Mouse (Mus musculus) fibroblast of lung, adult 2 months (primary cell): Measurements from ENCODE around the gene Exosc6.
"Not testable (repeated sequence)": the region's sequence is repeated elsewhere in the genome, so short reads cannot be mapped to it uniquely, and the experiment has no call there.

ENCODE experiments used
- DNase-seq: peaks from one replicate; pipeline ENCODE4 v3.0.0-alpha.2; 2011; ENCODE audit warnings: low read depth

Gene Exosc6

DNA sequence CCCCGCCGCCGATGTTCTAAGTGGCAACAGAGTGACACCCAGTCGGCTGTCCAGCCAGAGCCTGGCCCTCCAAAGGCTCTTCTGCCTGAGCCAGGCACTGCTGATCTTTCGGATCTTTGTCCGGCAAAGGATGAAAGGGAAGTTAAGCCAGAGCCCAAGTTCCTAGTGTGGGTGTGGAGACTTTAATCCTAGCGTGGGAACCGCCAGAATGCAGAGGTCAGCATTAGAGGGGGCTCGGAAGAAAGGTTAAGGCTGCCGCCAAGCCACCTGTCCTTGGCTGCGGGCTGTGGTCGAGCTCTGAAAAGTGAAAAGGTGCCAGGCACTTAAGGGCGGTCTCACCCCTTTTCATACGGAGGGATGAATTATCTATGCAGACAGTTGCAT lies 5.5 kb downstream of the Exosc6 start:
- no peak for DNase-seq

DNA sequence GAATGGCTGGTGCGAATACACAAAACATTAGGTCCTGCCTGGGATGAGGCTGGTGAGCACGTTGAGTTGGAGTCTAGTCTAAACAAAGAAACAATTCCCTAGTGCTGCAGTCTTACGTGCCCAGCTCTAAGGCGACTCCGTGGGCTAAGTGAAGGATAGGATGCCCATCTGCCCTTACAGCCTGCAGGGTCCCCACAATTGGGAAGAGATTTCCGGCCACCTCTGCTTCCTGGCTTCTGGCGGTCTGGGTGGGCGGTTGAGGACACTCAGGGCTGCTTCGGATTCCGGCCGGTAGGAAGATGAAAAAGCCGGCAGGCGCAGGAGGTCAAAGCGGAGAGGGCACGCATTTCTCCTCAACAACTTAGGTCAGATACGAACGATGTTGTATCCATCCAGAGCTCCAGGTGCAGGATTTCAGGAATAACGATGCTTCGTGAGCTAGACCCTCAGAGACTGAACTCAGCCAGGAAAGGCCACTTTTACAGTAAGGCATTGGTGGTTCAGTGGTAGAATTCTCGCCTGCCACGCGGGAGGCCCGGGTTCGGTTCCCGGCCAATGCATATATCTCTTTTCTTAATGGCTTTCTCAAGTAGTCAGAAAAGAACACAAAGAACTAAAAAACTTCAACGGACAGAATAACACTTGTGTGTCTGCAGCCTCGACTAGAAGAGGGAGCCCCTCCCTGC lies 6.1 kb downstream of the Exosc6 start:
- DNase-seq, result peak; percentile 65

DNA sequence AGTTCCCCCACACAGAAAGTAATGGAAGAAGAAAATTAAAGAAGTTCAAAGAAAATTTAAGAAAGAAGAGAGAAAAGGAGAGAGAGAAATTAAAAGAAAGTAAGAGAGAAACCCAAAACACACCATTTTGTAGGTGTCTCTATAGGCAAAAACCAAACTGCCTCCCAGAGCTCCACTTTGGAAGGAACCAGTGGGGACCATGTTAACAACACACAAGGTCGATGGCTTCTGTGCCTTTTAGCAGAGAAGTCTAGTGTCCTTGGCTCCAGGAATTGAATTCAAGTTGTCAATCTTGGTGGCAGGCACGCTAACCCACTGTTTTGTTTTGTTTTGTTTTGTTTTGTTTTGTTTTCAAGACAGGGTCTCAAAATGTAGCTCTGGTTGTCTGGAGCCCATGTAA lies 6.8 kb downstream of the Exosc6 start:
- DNase-seq, result no peak

DNA sequence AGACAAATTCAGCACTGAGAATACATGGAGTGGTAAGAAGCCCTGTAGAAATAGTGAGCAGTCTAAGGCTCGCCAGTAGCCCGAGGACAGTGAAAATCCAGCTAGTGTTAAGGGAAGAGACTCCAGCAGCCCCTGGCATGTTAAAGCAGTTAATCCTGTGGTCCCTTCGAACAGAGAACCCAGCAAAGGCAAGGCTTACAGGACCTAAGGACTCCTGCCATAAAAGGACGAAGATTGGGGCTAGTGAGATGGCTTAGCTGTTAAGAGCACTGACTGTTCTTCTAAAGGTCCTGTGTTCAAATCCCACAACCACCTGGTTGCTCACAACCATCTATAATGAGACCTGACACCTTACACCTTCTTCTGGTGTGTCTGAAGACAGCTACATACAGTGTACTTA lies 10.2 kb downstream of the Exosc6 start:
- DNase-seq, result no peak

DNA sequence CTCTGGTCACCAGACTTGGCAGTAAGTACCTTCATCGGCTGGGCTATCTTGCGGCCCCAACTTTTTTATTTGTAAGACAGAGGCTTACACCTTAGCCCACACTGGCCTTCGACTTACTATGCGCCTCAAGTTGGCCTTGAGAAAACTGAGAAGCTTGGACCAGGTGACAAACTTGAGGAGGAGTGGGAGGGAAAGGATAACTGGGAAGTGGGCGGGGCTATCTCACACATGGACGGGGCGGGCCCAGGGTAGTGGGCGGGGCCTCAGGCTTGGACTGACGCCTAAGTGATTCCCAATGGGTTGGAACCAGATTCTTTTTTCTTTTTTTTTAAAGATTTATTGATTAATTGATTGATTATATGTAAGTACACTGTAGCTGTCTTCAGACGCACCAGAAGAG lies 11.3 kb downstream of the Exosc6 start:
- DNase-seq, result no peak

DNA sequence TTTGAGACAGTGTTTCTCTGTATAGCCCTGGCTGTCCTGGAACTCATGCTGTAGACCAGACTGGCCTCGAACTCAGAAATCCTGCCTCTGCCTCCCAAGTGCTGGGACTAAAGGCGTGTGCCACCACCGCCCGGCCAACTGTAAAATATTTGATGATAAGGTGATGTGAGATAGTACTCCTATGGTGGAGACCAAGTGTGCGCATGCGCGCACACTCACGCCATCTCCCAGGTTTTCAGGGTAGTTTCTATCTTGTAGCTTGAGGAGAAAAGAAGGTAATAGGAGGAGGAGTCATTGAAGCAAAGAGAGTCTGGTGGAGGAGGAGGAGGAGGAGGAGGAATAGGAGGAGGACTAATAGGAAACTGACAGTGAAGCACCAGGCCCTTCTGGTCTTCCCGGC lies 12.5 kb downstream of the Exosc6 start:
- DNase-seq, result not testable (repeated sequence)

DNA sequence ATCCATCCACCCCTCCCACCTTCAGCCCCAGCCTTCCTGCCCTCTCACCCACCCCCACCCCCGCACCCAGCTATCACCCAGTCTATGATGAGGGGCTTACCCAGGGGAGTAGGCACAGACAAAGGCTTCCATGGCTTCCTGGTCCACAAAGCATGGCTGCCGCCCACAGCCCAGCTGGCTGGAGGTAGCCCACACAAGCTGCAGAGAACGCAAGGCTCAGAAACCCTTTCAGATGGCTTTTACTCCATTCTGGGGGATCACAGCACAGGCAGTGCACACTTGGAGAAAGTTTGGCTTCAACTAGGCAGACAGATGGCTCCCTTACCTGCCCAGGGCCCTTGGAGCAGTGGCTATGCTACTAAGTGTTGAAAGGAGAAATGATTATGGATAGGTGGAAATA lies 19.8 kb downstream of the Exosc6 start:
- no peak for DNase-seq

DNA sequence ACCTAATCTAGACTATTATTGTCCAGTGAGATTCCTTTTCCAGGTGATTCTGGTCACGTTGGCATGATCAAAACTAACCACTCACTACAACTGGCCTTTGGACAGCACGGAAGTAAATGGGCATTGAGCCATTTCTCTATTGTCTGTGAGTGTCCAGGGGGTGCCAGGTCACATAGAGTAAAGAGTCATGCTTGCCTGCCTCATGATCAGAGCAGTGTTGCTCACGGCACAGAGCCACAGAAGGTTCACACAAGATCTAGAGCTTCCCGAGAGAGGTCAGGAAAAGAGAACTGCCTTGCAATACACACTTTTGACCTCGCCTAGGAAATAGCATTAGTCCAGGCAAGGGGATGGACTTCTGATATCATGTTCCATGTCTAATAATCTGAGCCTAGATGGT lies 23.3 kb downstream of the Exosc6 start:
- DNase-seq, result no peak

DNA sequence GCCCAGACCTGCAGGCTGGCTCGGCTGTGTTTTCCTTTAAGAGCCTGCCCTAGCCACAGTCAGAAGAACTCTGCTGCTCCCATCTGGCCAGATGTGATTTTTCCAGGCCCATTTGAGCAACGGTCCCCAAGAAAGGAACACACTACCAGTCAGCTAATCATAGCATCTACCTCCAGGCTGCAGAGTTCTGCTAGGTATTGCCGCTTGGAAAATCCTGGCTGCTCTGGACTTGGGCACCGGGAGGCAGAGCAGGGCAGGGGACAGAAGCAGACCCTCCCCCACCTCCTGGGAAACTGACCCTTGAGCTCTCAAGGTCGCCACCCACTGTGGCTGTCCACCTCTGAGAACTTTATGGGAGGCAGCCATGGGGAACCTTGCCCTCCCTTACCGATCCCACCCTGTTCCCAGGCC lies 23.7 kb downstream of the Exosc6 start:
- DNase-seq, result no peak

DNA sequence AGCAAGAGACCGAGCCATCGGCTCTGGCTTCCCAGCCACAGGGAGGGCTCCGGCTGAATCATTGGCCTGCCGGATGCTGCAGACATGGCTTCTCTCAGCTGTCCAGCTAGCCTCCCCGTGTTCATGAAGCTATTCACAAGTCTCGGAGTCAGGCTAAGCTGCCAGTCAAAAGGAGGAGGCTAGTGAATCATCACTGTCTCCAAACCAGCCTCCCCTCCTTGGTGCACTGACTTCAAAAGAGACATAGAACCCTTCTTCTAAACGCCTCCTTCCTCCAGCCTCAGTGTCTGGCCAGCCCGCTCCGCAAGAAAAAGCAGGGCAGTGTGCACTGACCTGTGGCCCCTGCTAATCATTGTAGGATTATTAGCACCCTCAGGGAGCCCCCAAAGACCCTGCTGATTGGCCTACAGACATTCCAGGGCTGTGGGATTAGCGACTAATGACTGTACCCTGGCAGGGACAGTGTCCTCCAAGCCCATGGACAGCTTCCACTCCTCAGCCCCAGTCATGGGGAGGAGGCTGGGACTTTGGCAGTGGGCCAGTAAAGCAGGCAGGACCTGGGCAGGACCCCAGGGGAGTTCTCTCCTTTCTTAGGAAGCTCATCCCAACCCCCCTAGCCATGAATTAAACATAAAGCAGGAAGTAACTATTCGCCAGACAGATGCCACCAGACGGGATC lies 25.6 kb downstream of the Exosc6 start:
- no peak for DNase-seq

DNA sequence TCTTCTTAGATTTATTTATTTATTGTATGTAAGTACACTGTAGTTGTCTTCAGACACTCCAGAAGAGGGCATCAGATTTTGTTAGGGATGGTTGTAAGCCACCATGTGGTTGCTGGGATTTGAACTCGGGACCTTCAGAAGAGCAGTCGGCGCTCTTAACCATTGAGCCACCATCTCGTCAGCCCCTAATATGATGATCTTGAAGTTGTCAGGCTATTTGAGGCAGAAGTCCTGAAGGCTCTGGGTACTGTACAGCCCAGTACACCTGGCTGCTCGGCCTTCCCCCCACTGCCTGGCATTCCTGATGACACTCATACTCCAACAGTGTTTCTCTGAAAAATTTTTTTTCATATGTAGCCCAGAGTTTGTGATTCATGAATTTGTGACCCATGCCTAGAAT lies 27.8 kb downstream of the Exosc6 start:
- not testable (repeated sequence) for DNase-seq

DNA sequence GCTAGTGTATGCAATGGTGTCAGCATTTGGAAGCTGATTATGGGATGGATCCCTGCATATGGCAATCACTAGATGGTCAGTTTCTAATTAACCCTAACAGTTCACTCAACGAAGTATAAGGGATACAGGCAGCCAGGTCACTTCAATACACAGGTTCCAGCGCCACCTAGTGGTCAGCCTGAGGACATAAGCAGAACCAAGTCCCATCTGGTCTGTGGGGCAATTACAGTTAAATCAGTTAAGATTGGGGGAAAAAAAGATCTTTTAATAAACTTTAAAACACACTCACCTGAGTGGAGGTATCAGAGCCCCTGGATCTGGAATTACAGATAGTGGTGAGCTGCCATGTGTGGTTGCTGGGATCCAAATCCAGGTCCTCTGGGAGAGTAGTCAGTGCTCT lies 34.0 kb downstream of the Exosc6 start:
- DNase-seq, result peak; percentile 28

DNA sequence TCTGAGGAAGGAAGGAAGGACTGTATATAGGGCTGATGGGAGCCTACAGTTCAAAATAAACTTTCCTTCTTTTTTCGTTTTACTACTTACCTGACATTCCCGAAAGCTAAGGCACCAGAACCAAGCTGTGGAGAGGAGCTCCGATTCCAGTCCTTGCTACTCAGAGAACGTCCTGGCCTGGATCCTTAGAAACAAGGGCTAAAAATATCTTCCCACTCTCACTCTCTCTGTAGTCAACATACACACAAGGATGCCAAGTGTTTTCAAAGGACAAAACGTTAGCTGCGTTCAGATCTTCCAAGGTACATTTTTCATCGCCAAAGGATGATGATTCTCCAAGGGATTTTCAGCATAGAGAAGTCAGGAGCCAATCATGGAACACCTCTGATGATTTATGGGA lies 35.6 kb downstream of the Exosc6 start:
- DNase-seq, result no peak

DNA sequence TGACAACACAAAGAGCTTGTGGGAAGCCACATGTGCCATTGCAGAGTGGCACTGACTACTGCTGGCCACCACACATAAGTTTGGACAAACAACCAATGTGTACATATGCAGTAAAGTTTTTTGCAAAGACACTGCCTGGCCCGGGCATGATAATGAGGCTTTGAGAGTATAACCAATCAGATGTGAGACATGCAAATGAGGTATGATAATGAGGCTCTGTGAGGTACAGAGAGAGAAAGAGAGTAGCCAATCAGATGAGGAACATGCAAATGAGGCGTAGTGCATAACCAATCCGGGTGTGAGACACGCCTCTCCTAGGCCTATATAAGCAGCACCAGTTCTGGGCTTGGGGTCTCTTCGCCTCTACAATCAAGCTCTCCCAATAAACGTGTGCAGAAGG lies 36.2 kb downstream of the Exosc6 start, which contains the start of gene Clec18a:
Gene Clec18a, minus strand, starts transcription at position 101 of the 400 bp plus-strand sequence.
- DNase-seq, result not testable (repeated sequence)

DNA sequence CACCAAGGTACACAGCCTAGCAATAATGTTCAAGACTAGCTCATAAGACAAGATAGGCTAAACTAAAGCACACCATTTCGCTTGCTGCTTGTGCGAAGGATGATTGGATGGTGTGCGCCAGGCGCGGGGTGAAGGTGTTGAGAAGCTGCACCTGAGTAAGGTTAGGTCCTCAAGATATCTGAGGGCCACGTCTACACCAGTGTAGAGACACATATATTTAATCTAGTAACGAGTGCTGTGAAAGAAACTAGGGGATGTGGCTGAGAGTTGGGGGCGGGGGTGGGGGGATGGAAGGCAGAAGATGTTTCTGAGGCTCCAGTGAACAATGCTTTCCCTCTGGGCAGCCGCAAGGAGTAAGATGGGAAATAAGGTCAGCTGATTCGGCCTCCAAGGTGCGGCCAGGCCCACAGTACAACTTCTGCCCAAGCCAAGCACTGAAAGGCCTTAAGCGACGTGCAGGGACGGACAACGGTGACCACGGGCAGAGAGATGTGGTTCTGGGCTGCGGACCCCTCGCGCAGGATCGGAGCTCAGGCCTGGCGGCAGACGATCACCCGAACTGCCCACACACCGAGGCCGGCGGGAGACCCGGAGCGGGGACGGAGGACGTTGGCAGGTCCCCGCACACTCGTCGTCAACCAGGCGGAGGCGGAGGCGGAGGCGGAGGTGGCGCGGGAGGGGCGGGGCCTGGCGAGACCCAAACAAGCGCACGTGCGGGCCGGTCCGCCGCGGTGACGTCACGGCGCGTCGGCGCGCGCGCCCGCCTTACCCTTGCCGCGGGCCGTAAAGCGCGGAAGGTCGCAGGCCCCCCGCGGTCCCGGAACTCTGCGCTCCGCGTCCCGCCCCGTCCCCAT lies 38.0 kb downstream of the Exosc6 start, which contains the start of gene Pdpr:
Gene Pdpr, plus strand, starts transcription at position 766 of the 854 bp plus-strand sequence.
- DNase-seq, result peak; percentile 31

DNA sequence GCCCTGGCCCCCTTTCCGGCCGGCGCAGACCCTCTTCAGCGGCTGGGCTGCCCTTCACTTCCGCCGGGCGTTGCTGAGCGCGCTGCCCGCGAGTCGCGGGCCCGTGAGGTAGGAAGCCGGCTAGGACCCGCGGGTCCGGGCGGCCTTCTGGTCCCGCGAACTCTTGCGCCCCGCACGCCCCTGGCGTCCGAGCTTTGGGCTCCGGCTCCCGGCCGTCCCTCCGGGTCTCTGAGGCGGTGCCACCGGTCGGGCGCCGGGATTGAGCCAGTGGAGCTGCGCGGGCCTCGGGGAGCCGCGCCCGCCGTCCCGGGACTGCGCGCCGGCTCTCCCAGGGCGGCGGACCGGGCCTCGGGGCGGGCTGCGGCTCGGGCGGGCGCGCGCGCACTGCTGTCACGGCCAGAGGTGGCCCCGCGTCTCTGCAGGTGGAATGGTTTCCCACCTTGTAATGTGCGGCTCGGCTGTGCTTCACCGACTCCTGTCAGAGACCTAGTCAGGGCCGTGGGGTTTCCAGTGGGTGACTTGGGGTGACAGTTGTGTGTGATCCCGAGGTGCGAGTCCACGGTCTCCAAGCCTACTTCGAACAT lies 38.7 kb downstream of the Exosc6 start:
- not testable (repeated sequence) for DNase-seq
